Mouse (Mus musculus): Measurements from ENCODE around the gene Gpalpp1. TPM values are rescaled to one million over a fixed set of nuclear protein-coding genes. Genes with fewer than 3 reads are reported as not detected.
A peak's percentile ranks its signal among the peaks of the same experiment; 100 is the strongest.

The Gpalpp1 gene
- total RNA-seq (2021), result 1 to 10 TPM; 4.7 to 6.6 TPM
- long read RNA-seq, experiment 1, full-length matches to known transcripts, result 2 of 3 reads
- long read RNA-seq, experiment 1, partial matches to known transcripts, result 0 of 3 reads
- long read RNA-seq, experiment 1, other reads (novel, unspliced or antisense), result 1 of 3 reads
- long read RNA-seq, experiment 2, full-length matches to known transcripts, result 1 of 3 reads
- long read RNA-seq, experiment 2, partial matches to known transcripts, result 0 of 3 reads
- long read RNA-seq, experiment 2, other reads (novel, unspliced or antisense), result 2 of 3 reads

DNA sequence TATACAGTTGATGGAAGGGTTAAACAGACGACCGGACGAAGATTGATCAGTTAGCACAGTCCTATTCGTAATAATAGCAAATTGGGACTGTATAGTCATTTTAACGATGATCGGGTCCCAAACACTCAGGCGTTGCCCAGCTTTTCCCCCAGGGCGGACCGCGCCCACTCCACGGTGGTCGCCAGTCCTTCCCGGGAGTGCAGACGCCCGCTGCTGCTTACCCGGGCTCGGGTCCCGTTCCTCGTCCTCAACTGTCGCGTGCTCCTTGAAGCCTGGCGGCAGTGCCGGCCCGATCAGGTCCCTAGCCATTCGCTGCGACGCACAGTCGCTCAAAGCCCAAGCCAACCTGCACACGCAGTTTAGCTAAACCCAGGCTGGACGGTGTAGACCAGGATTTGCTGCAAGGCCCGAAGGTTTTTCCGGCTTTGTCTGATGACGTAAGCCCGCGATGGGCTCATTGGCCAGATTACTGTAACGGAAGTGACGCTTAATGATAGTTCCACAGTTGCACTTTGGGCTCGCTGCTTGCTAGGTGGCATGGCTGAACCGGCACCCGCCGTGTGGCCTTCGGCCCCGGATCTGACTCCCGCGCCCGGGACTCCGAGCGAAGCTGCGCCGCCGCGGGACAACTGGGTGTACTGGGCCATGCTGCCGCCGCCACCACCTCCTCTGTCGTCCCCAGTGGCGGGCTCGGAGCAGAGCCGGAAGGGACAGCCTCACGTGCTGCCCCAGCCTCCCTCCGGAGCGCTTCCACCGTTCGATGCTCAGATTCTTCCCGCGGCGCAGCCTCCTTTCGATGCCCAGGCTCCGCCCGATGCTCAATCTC is at the start of gene Gpalpp1, which contains the start of gene Nufip1:
TSS of gene Gpalpp1 (minus strand) at position 365 of the 826 bp plus-strand sequence.
TSS of gene Nufip1 (plus strand) at position 496 of the 826 bp plus-strand sequence.
- DNase-seq, result peak; percentile 72 to 79
- intact Hi-C loops (cut with DNase I), result no loop called here

DNA sequence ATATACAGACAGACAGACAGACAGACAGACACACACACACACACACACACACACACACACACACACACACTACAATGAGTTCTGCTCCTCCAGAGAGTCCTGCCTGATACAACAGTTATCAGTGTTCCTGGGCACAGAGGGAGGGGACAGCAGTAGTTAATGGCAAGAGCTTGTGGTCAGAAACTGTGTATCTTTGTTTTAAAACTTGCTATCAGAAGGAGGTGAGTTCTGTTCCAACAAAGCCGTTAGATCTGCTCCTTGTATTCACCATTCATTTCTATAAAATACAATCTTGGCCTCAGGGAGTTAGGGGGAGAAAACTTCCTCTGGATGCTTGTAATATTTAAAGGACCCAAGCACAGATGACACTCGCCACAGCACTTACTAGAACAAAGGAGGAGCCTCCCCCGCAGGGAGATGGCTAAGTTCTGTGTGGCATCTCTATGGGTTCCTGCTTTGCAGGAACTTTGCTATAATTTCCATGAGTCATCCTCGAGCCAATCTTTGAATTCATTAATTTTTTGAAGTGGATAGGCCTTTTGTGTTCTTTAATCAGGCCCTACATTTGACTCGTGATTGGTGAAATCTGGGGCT is 47.7 kb upstream of the Gpalpp1 start:
- DNase-seq, result no peak
- intact Hi-C loops (cut with DNase I), result no loop called here

DNA sequence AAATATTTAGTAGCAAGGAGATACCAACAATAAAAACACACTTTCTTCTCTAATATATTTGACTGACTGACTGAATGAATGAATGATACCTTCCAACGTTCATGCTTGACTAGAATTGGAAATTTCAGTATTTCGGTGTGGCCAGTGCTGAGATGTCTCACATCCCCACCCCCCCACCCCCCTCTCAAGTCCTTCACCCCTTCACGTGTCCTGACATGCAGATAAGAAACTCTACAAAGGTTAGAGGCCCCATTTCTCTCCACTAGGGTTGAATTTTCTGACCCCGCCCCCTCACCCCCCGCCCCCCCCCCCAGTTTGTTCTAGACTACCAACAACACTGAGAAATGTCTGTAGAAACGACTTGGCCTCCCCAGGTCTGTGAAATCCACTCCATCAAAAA is 43.3 kb upstream of the Gpalpp1 start:
- no peak for DNase-seq
- intact Hi-C loops (cut with DNase I), result loop anchor here (5.0 kb wide), 1 partner anchor 318 kb away; no protein-coding TSS in a partner anchor

DNA sequence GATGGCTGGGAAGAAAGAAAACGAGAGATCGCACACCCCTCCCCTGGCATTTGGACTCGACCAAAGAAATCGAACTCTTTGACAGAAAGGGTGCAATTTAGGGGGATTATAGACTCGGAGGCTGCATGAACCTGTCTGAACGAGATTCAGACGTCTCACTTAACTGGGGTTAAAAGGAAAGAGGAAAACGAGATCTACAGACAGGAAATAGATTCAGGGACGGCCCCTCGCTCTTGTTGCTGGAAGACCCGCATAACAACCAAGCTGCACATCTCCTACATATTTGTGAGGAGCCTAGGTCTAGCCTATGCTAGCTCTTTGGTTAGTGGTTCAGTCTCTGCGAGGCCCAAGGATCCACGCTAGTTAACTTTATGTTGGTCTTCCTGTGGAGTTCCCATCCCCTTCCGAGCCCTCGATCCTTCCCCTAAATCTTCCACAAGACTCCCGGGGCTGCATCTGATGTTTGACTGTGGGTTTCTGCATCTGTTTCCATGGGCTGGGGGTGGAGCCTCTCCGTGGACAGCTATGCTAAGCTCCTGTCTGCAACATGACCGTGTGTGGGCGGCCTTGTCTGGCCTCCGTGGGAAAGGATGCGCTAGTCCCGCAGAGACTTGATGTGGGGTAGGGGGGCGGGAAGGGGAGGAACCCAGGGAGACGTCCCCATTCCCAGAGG is 42.6 kb upstream of the Gpalpp1 start:
- intact Hi-C loops (cut with DNase I), result loop anchor here (5.0 kb wide), 1 partner anchor 319 kb away; no protein-coding TSS in a partner anchor
- DNase-seq, result no peak

DNA sequence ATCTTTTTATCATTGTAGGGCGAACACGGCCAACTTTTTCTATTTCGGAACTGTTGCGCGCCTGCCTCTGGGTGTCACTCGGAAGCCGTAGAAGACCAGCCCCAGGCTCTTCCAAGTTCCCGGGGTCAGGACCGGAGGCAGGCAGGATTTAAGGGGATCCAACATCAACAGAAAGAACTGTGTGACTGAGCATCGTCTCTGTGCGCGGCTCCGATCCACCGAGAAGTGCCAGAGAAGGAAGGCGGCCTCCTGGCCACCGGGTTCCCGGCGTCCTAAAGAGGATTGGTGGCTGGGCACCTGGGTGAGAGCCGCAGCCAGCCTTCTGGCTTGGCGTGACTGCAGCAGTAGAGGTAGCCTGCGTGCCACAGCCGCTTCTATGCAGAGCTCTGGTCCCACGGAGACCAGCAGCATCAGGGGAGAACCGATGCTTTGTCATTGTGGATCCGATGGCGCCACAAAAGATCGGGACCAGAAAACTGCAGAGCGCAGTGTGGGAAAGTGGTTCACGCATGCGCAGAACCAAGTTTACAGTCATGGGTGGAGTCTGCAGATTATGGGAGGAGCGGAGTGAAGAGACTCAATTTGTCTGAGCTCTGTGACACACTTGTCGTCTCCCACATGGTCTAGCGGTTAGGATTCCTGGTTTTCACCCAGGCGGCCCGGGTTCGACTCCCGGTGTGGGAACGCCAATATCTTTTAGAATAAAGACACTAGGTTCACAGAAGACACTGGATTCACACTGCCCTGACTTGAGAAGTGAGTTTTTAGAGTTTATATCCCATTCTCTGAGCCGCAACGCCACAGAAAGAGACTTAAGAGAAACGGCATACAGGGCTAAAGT is 41.8 kb upstream of the Gpalpp1 start:
- peak; percentile 91 to 95 for DNase-seq

DNA sequence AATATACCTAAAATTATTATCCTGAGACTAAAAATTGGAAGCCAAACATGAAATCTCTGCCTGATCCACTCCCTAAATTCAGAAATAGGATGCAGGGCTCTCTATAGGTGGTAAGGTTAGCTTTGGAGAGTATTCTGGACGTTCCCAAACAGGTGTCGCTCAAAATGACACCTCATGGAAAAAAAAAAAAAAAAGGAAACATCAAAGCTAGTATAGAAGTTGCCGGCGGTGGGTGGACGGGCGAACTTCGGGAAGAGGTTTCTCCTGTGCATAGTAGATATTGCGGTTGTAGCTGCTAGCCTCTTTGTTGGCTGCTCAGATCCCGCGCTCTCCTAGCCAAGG is 41.2 kb upstream of the Gpalpp1 start:
- intact Hi-C loops (cut with DNase I), result loop anchor here (5.0 kb wide), 1 partner anchor 321 kb away; no protein-coding TSS in a partner anchor
- no peak for DNase-seq

More for the DNA sequence above, 41.8 kb upstream of the Gpalpp1 start:
- intact Hi-C loops (cut with DNase I), result loop anchor here (5.0 kb wide), 1 partner anchor 320 kb away; no protein-coding TSS in a partner anchor

DNA sequence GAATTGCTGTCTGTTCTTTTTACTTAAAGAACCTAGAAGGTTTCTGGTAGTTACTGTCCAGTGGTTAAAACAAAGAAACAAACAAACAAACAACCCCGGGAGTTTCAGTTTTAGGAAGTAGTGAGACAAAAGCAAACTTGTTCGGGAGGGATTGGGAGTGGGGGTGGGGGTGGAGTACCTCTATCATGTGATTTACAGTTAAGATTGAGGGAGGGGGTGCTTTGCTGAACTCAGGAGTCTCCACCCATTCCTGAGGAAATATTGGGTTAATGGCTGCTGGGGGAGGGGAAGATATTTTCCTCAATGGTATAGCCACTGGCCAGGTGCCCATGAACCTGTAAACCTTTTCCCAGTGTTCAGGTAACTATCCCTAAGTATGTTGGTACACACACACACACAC is 40.5 kb upstream of the Gpalpp1 start:
- DNase-seq, result no peak

DNA sequence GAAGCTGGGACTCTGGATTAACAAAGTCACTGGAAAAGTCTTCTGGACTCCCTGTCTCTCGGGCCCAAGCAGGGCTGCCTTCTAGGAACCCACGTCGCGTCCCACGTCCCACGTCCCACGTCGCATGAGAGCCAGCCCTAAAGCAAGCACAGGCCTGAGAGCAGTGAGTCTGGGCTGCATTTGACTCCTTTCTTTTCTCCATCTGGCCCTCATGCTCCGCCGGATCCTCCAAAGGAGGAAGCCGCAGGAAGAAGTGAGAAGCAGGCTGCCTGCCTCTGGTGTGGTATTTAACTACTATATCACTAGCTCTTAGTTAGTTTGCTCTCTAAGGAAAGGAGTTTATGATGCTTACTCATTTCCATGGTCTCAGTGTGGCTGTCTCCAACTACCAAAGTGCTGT is 39.9 kb upstream of the Gpalpp1 start:
- DNase-seq, result no peak
- intact Hi-C loops (cut with DNase I), result loop anchor here (5.0 kb wide), 1 partner anchor 322 kb away; no protein-coding TSS in a partner anchor

More for the DNA sequence above, 40.5 kb upstream of the Gpalpp1 start:
- intact Hi-C loops (cut with DNase I), result loop anchor here (5.0 kb wide), 1 partner anchor 321 kb away; no protein-coding TSS in a partner anchor

DNA sequence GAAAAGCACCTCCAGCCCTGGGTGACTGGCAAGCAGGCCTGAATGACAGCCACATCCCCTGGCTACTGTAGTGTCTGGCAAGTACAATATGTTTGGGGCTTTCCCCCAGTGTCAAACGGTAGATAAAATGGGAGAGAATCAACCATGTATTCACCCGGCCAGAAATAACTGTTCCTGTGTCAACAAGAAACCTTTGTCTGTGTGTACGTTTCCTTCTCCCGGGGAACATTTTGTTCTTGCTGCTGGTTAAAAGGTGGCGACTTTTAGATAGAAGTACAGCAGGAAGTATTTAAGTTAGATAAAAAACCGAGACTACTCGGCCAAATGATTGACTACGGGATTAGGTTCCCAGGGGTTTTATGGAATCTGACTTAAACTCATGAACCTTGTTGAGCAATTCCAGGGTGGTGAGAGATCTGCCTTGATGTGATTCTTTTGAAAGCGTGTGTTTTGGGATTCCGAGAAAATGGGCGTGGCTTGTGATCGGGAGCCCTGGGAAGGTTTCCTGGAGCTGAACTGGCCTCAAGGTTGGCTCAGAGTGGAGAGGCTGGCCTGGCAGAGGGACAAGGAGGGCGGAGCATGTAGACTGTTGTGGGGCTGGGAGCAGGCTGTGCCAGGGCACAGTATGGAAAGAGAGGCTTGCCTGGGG is 39.1 kb upstream of the Gpalpp1 start:
- peak; percentile 72 to 83 for DNase-seq
- intact Hi-C loops (cut with DNase I), result loop anchor here (5.0 kb wide), 1 partner anchor 323 kb away; no protein-coding TSS in a partner anchor

DNA sequence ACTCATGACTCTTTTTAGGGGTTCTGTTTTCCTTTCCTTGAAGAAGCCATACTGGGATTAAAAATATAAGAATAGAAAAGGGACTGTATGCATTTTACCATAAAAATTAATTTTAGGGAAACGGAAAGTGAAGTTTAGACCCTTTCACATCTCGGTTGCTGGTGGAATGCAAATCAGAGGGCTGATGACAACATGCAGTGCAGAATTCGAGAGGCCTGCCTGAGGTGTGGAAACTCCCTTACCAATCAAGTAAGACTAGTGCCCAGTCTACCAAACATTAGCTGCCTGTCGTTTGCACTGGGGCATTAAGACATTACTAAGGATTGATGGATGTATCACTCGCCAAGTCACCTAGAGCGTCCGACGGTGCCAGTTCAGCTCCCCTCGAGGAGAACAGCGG is 37.7 kb upstream of the Gpalpp1 start:
- intact Hi-C loops (cut with DNase I), result no loop called here
- no peak for DNase-seq

DNA sequence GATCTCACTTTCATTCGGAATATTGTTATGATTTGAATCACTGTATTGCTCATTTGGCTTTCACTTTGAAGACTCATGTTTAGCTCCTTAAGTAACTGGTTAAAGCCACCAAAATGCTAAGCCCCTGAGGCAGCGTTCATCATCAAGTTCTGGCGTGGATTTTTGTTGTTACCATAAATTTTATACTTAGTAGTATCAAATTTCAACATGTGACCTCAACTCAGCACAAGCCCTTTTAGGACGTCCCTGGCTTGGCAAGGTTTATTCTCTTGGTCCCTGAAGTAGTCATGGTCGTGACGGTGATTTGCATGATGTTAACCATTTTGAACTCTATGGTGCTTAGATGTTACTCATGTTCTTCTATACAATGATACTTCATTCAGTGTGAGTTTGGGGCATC is 36.5 kb upstream of the Gpalpp1 start:
- no peak for DNase-seq
- intact Hi-C loops (cut with DNase I), result no loop called here

DNA sequence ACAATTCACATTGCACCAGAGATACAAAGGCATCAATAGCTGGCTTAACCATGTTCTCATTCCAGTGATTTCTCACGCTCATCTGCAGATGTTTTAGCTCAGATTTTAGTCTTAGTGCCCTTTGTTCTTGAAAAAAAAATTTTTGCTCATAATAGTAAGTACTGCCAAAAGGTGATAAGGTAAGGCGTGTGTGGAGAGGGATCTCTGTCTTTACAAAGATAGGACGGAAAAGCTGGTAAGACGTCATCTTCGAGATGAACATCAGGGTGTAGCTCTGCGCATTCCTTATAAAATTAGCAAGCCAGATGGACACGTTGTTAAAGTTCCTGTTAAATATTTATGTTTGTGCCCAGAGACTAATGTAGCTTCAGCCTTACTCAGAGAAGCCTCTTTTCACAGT is 35.3 kb upstream of the Gpalpp1 start:
- intact Hi-C loops (cut with DNase I), result no loop called here
- DNase-seq, result no peak

DNA sequence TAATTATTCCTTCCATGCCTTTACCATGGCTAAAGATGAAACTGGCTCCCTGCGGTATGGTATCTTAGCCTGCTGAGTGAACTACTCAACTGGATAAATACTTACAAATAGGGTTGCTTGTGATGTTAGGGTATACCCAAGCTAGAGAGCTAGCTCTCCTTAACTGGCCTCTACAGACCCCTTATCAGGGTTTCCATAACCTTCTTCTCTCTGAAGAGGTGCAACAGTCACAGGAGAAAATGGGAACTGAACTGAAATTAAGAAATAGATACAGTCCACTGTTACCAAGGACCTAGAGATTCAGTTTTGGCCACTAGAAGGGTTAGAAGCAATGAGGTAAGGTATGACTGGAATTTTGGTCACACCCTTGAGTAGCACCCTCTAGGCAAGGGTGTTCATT is 34.7 kb upstream of the Gpalpp1 start:
- intact Hi-C loops (cut with DNase I), result no loop called here
- DNase-seq, result no peak

DNA sequence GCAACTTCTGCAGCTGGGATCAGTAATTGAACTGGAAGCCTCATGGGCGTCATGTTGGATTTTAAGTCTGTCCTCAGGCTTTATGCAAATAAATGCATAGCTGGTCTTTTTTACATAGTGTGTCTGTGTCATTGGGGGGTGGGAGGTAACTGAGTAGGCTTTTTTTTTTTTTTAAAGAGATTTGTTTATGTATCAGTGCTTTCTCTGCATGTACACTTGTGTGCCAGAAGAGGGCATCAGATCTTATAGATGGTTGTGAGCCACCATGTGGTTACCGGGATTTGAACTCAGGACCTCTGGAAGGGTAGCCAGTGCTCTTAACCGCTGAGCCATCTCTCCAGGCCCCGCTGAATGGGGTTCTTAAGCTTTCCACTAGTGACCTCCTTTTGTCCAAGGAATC is 24.4 kb upstream of the Gpalpp1 start:
- DNase-seq, result no peak
- intact Hi-C loops (cut with DNase I), result no loop called here

DNA sequence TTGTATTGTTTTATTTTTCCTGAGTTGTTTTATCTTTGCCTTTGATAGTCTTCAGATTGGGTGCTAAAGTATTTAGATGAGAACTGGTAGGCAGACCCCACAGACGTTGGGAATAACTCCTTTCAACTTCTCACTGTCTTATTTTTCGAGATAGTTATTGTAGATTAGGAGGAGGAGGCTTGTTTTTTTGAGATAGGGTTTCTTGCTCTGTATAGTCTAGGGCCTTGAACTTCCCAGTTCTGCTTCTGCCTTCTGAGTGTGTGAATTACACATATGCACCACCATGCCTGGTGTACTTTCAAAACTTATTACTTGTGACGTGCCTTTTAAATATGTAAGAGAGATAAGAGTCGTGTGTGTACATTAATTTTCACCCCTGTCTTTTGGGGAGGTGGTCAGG is 17.6 kb upstream of the Gpalpp1 start:
- intact Hi-C loops (cut with DNase I), result loop anchor here (10.0 kb wide), 1 partner anchor 887 kb away; no protein-coding TSS in a partner anchor

DNA sequence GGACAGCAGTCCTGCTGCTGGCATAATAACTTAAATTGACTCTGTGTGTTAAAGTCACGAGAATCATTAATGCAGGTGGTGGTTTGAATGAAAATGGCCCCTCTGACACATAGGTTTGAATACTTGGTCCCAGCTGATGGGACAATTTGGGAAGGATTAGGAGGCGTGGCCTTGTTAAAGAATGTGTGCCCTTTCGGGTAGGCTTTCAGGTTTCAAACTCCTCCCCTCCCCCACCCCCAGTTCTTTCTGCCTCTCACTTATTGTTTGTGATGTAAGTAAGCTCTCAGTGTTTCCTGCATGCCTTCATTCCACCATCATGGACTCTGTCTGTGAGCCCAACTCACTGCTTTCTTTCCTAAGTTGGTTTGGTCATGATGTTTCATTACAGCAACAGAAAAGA is 16.8 kb upstream of the Gpalpp1 start:
- intact Hi-C loops (cut with DNase I), result loop anchor here (10.0 kb wide), 1 partner anchor 887 kb away; no protein-coding TSS in a partner anchor
- no peak for DNase-seq

More for the DNA sequence above, 17.6 kb upstream of the Gpalpp1 start:
- DNase-seq, result no peak

DNA sequence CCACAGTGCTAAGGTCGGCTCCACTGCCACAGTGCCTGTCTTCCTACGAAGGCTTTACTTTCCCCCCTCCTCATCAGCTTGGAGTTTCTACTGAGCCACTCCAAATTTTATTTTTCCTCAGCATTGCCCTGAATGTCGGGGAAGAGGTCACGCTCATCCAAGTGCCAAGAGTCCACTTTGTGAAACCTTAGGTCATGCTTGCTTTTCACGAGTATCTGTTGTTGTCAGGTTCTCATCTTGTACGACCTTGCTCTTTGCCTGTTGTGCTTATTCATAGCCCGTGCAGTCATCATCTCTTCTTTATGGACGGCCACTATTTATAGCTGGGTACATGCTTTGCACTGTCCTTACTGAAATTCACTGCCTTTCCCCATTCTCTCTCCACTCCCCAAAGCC is 12.1 kb upstream of the Gpalpp1 start:
- no peak for DNase-seq
- intact Hi-C loops (cut with DNase I), result loop anchor here (10.0 kb wide), 1 partner anchor 892 kb away; no protein-coding TSS in a partner anchor

DNA sequence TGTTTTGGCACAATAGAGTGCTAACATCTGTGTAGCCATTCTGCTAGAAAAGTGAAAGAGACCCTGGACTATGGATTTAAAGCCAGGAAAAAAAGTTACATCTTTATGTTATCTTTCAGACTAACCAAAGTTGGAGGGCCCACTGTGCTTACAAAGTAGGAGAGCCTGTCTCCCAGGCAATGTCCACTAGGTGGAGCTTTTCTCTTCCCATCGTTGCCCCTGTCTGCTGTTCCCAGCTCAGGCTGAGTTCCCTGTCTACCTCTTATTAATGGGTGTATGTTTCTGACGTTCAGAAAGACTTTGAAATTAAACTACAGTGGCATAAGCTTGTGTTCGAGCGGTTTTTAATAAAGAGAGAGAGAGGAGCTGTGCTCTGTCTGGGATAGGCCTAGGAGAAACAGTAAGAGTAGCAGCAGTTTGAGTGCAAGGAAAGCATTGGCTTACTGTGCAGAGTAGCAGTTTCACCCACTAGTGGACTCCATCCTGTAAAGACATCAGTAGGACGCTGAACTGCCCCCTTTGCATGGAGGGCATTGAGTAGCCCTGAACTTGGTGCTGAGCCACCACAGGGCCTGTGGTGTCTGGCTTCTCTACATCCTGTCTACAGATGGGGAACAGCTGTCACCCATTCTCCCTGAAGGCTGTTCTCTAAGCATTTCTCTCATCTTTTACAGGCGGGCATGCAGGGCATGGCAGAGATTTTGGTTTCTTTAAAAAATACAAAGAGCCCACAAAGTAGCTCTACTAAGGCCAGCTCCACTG is 11.5 kb upstream of the Gpalpp1 start:
- intact Hi-C loops (cut with DNase I), result loop anchor here (2.0 to 10.0 kb wide), 2 partner anchors 349 to 893 kb away; no protein-coding TSS in a partner anchor
- no peak for DNase-seq

Data from gastrocnemius, postnatal 36 days (tissue).